Mouse (Mus musculus) lung, postnatal 14 days (tissue): ENCODE measurements at regions not wholly inside any gene's neighbourhood (a gene's known extent, or its start where the extent isn't known, plus 50 kb on each side); places are given as distances from the start of the nearest gene placed in this dataset.
A peak's percentile ranks its signal among the peaks of the same experiment; 100 is the strongest.

ENCODE experiments used
- DNase-seq: peaks from one replicate; pipeline ENCODE4 v3.0.0; 2021

DNA sequence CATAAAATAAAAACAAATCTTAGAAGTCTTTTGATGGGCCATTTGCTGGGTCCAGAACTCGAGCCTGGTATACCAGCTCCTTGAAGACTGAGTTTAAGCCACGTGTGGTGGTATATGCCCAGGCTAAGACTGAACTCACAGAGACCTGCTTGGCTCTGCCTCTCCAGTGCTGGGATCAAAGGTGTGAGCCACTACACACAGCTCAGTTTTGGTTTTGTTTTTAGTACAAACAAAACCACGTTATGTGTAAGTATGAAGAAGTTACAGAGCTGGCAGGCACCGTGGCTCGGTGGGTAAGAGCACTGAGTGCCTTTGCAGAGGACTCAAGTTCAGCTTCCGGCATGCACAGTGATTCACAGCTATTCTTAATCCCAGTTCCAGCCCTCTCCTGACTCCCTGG, 75.6 kb downstream of the Wdr5 start:
- no peak for DNase-seq

DNA sequence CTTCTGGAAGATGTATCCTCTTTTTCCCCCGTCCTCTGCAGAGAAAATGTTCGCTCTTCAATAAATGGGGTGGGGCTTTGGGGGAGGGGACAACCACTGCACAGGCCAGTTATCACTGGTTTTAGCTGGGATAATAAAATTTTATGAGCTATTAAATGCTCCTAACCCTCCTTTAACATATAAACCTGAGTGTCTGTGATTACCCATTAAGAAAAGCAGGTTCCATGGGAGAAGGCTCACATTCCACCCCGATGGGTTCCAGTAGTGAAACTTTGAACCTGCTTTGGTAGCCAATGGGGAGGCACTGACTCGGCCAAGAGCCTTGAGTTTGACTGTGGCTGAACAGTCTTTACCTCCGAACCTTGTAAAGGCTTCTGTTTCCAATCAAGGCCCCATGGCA, 76.7 kb downstream of the Wdr5 start:
- DNase-seq = no peak

DNA sequence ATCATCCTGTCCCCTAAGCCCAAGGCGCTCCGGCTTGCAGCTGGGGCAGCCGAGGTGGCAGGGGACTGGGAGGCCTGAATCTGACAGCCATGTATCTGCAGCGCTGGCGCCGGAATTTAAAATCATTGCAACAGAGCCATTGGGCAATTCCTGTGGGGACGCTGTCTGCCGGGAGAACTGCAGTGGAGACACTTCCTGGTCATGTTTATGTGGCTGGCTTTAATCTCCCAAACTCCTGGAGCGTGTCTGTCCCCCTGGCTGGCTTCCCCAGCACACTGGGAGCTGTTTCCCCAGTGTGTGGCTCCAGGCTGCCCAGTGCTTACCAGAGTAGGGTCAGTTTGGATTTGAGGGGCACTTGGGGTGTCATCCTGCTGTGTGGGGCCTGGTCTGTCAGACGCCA, 78.4 kb downstream of the Wdr5 start:
- DNase-seq = peak; percentile 78

DNA sequence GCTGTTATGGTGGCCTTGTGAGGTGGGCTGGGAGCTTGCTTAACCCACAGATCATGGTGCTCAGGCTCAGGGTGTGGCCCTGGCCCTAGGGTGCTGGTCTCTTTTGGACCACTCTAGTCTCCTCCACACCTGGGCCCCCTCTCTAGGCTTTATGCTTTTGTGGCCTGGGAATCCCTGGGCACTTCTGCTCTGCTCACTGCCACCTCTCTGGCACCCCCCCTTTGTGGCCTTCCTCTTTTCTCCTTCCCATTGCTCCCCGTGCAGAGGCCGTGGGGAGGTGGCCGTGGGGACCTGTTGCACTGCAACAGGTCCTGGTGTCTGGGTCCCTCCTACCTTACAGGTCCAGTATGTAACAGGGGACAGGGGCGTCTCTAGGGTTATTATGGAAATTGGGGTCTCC, 80.3 kb downstream of the Wdr5 start:
- no peak for DNase-seq

DNA sequence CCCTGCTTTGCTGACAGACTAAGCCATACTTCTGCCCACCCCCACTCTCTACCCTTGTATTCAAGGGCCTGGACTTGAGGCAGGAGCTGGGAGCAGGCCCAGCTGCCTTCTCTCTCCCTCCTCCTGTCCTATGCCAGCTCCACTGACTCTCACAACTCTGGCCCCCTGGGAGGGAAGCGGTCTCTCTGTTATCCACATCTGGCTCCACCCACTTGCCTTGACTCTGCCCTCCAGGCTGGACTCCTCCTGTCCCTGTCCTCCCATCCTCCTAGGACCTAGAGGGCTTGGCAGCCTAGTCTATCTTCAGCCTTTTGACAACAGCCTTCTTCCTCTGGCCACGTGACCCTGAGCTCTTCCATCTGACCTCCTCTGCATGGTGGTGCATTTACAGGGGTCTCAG, 80.0 kb upstream of the Rxra start:
- peak; percentile 44 for DNase-seq

DNA sequence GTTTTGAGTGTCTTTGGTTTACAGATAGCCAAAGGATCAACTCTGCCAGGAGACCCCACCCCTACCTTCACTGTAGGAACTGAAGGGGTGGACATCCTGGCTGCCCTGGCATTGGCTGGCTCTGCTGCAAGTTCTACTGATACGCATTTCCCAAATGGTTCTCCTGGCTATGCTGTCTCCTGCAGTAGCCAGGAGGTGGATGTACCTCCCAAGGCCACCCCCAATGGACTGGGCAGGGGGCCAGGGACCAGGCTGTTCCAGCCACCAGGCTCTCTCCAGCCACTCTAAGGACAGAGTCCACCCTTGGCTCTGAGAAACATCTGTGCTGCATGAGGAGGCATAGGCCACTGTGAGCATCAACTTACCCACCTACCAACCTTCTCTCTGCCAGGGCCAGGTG, 79.3 kb upstream of the Rxra start:
- no peak for DNase-seq

DNA sequence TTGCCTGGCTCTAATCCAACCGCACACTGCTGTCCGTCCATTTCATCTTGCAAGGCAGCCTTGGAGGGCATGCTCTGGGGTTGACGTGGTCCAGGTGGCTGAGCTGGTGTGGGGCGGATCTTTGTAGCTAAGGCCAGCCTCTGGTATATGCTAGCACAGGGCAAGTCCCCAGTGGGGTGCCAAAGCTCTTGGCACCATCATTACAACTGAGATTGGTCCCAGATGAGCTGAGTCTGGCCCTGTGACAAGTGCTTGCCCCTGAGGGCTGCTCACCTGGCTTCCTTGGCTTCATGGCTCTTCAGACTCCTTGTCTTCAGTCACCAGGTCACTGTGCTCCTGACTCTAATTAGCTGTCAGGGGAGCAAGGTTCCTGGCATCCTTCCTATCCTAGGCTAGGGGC, 78.3 kb upstream of the Rxra start:
- DNase-seq = no peak

DNA sequence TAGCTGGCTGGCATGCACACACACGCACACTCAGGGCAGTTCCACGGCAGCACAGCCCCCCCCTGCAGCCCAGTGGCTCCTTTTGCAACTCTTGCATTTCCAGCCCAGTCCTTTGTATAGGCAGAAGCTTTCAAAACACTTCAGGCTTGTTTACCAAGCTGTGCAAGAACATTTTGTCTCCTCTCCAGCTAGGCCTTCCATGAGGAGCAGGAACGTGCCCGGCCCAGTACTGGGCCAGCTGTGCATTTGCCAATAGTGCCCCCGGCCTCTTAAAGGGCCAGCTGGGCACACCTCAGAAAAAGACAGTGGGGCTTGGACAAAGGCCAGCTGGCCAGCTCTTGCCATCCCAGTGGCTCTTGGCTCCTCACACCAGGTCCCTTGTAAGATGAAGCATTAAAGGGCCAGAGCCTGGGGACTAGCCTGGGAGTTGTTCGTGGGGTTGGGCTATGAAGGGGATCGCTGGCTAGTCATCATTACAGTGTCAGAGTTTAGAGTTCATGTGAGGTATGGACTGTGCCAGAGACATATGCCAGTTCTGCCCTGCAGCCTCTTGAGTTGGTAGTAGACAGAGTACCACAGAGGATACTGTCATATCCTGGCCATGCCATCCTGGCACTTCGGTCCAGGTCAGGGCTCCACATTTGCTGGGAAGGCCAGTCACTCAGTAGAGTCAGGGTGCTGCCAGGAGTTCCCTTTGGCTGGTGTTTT, 77.0 kb upstream of the Rxra start:
- peak; percentile 72 for DNase-seq

DNA sequence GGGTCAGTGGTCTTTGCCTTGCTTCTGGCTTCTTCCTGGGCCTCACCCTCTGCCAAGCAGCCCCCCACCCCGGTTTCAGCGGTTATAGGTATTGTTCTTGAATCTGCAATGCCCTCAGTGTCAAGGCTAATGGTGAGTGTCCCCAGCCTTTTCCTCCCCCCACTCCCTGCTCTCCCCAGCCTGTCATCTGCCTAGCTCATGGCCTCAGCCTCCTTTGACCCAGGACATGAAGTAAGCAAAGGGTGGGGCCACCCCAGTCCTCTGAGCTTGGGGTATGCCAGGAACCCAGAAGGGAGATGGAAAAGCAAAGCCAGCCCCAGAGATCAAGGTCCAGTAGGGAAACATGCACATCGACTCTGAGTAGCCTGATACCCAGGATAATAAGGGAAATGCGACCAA, 76.5 kb upstream of the Rxra start:
- DNase-seq = no peak

DNA sequence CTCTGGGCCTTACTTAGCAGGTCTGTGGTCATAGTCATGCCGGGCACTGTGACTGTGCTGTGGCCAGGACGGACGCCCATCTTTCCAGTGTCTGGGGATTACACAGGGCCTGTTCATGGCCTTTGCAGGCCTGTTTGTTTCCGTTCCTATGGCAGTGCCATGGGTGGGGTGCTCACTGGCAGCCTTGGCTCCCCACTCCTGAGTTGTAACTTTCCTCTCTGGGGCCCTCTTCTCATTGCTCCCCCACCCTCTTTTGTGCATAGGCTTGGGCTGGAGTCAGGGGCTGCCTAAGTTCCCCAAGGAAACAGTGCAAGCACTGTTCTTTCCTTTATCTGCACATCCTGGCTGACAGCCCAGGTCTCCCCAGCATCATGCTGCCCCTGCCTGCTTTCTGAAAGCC, 72.9 kb upstream of the Rxra start:
- DNase-seq = no peak

DNA sequence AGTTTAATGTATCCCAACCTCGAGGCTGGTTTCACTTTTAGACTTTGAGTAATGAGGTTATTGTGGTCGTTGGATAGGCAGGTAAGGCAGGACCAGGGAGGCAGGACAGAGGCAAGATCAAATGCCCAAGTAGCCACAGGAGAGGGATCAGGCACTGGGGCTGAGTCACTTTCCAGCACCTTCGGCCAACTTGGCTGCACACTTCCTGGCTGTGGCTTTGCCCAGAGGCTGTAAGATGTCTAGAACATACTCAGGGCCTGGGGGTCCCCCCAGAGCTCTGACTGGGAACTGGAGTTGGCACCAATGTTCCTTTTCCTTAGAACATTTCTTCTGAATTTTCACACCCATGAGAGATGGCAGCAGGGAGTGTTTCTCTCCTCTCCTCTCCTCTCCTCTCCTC, 71.7 kb upstream of the Rxra start:
- DNase-seq = no peak

DNA sequence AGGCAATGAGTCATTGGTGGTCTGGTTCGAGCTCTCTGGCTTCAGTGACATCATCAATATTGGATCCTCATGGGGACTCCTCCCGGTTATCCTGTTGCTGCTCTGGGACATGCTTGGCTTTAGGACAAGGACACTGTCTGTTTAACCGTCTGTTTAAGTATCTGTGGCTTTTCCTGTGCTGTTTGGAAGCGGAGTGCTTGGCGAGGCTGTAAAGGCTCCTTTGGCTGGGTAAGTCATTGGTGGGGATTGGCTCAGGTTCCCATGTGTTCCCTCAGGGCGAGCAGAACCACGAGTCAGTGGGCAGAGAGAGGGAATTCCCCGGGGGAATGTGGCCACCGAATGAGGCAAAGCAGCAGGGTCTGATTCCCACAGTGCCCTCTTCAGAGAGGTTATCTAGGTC, 69.4 kb upstream of the Rxra start:
- DNase-seq = no peak

DNA sequence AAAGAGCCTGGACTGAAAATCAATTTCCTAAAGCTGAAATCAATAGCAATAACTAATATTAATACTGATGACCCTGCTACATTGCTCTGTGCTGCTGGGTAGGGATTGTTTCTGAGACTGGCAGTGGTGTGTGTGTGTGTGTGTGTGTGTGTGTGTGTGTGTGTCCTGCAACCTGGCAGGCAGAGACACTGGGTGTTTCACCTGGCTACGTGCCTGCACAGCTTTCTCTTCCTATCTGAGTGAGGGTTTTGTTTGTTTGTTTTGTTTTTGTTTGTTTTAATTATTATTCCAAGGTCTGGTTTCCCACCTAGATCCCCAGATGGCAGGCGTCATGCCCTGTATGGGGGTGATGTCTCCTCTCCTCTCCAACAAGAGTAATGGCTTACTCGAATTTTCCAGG, 54.5 kb upstream of the Rxra start:
- DNase-seq = no peak

DNA sequence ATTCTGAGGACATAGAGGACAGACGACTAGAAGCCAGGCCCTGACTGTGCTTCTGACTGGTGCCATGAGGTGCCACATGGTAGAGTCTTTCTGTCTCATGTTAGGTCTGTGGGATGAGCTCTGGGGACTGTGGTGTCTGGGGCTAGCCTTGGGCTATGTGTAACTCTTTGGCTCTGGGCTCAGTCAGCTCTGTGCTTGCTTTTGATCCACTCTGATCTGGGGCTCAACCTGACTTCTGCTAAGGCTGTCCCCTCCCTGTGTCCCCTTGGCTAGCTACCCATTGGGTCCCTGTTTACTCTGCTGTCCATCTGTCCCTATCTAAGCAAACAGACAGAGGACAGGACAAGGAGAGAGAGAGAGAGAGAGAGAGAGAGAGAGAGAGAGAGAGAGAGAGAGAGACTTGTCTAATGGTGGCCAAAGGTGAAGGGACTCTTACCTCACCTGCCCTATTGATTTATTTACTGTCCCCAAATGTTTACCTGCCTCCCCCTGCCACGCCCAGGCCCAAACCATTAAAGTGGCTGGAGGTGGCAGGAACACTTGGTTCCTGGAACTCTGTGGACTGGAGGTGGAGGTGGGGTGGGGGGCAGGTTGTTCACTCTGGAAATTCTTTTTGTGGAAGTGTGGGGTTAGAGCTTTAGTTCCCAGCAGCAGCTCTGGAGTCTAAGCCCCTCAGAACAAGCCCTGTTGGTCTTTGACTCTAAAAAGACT, 51.4 kb upstream of the Rxra start:
- DNase-seq = no peak
